Mouse (Mus musculus): ENCODE results near the gene Ext2.

- no peak for TF ChIP-seq CTCF (IDR thresholded peaks at IDR 0.05; ENCODE audit: low read depth)
- no peak for TF ChIP-seq EP300 (IDR thresholded peaks at IDR 0.05; ENCODE audit: low read depth)
Observed at GRCm38 (mm10) chr2:93754366-93754765, 68.0 kb downstream of the Ext2 start.

All from liver, postnatal 0 days (tissue).